Mouse (Mus musculus): ENCODE results near the gene Ubqln4. TPM values are rescaled to one million over a fixed set of nuclear protein-coding genes. Genes with fewer than 3 reads are reported as not detected.

The Ubqln4 gene
- total RNA-seq, 1 experiment from 2014 or later: 47.1 TPM

DNA sequence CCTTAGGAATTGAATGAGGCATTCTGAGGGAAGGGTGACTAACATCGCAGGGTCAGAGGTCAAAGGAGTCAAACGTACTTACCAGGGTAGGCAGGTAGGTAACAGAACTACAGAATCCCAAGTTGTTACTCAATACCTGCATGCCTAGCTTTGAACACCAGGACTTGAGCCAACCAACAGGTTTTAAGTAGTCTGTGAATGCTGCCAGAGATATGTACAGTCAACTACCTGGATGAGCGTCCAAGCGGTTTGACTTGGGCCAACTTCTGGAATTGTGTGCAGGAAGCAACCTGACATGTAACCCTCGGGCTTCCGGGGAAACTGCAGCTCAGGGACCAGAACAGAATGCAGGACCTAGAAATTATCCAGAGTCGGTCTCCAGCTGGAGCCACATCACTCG lies 30.5 kb upstream of the Ubqln4 start:
- ATAC-seq (replicated peaks; ENCODE audit: low read depth, poor library complexity, severe bottlenecking): no peak

DNA sequence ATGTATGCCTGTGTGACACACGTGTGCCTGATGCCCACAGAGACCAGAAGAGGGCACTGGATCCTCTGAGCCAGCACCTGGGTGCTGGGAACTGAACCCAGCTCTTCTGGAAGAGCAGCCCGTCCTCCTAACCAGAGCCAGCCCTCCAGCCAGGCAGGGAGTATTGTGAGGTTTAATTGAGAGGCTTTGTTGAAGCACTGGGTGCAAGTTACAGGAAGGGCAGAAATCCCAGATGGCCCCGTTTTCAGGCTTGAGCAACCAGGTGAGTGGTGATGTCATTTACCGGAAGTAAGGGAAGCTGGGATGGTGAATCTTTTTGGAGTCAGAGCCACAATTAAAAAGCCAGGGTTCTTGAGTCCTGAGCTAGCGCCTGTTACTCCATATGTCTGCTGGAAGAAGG lies 28.5 kb upstream of the Ubqln4 start:
- ATAC-seq (replicated peaks; ENCODE audit: low read depth, poor library complexity, severe bottlenecking): no peak

DNA sequence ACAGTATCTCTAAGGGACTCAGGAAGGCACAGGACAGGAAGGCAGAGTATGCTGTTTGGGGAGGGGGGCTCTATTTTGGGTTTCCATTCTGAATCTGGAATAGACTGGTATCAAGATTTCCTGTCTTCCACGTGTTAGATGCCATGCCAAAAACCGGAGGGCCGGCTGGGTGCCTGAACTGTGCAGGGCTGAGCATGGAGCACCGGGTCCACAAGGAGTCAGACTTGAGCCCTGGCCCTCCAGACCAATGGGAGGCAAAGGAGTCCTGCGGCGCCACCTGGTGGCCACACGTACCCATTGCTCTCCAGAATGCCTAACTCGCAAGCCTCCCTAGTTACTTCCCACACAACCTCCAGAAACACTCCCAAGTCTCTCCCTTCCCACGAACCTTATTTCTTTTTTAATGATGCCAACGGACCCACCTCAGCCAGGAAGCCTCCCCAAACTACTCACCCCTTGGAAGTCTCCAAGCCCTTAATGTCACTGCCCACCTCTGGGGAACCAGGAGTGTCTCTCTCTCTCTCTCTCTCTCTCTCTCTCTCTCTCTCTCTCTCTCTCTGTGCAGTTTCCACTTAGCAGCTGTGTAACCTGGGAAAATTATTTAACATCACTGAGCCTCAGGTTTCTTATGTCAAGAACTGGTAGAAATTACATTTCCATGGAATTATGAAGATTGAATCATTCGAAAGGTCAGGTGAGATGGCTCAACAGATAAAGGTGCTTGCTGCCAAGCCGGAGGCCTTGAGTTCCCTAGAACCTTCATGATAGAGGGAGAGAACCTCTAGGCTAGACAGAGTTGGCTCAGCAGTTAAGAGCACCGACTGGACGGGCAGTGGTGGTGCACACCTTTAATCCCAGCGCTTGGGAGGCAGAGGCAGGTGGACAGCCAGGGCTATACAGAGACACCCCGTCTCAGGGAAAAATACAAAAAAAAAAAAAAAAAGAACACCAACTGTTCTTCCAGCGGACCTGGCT lies 27.1 kb upstream of the Ubqln4 start:
- ATAC-seq (replicated peaks; ENCODE audit: low read depth, poor library complexity, severe bottlenecking): peak; percentile 74

DNA sequence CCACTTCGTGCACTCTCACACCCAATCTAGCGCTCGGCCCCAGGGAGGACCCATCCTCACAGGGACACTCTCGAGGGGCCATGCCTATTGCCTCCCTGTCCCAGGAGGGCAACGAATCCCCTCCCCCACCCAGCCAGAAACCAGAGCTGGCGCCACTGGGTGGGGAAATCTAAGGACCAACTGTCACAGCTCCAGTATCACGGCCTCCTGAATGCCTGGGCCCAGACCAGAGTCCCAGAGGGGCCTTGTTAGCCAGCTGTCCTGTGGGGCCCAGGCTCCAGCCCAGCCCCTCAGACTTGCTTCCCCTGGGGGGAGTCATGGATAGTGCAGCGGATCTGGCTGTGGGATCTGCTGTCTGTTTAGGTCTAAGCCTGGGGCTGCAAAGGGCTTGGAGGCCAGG lies 26.0 kb upstream of the Ubqln4 start:
- ATAC-seq (replicated peaks; ENCODE audit: low read depth, poor library complexity, severe bottlenecking): no peak

DNA sequence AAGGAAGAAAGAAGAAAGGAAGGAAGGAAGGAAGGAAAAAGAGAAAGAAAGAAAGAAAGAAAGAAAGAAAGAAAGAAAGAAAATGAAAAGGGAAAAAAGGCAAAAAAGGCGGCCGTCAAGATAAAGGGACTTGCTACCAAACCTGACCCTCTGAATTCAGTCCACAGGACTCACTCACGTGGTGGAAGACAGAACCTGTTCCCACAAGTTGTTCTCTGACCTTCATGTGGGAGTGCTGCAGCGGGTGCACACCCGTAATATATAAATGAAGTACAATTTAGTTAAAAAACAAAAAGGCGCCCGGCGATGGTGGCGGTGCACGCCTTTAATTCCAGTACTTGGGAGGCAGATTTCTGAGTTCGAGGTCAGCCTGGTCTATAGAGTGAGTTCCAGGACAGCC lies 24.9 kb upstream of the Ubqln4 start:
- no peak for ATAC-seq (replicated peaks; ENCODE audit: low read depth, poor library complexity, severe bottlenecking)

DNA sequence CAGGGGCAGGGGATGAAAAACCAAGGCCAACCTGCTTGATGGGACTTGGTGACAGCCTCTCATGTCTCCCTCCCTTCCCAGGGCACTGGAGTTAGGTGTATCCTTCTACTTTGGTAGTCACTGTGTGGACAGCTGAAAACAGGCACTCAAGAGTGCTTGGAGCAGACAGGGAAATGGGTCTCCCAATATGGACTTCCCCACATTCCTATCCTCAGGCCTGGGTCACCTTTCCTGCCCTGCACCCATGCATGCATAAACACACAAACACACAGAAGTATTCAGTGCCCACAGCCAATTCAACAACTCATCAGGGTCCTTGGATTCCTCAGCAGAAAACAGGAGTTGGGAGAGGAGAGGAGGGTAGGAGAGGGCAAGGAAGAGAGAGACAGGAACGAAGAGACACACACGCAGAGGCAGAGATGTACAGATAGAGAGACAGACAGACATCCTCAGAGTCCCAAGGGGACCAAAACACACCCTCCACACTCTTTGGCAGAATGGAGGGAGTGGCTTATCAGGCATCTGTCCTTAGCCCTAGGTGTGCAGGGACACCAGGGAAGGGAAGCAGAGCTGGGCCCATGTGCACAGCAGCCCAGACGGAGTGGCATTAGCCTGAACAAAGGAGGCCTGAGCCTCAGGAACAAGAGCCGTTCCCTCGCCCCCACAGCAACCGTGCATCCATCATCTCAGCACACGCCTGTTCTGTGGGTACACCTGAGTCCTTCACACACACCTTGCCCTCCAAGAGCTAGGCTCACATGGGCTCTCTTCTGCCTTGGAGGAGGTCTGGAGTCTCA lies 24.2 kb upstream of the Ubqln4 start:
- ATAC-seq (replicated peaks; ENCODE audit: low read depth, poor library complexity, severe bottlenecking): no peak

DNA sequence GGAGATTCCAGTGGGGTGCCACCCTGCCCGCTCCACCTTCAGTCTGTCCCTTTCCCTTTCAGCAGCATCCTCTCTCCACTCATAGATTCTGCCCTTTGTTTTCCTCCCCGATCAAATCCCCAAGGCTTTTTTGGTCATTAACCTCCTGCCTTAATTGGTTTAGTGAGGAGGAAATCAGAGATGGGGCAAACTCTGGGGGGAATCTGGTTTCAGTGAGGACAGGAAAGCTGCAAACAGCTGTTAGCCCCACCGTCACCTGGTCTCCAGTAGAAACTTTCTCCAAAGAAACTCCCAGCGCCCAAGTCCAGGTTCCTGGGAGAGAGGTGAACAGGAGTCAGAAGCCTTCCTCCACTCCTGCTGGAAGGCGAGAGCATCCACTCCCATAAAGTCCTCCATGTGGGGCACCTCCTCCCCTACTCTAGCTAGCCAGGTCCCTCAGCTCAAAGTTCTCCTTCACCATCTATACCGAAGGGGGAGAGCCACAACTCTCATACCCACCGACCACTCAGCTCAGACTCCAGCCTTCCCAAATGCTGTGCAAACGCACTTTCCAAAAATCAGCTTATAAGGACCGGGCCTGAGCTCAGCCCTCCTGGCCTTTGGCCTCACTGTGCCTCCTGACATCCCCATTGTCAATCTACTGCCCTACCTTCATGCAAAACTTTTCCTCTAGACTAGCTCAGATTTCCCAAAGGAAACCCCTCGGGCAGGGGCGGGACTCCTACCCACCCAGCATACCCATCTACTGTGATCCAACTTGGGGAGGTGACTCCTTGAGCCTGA lies 23.3 kb upstream of the Ubqln4 start:
- no peak for ATAC-seq (replicated peaks; ENCODE audit: low read depth, poor library complexity, severe bottlenecking)

DNA sequence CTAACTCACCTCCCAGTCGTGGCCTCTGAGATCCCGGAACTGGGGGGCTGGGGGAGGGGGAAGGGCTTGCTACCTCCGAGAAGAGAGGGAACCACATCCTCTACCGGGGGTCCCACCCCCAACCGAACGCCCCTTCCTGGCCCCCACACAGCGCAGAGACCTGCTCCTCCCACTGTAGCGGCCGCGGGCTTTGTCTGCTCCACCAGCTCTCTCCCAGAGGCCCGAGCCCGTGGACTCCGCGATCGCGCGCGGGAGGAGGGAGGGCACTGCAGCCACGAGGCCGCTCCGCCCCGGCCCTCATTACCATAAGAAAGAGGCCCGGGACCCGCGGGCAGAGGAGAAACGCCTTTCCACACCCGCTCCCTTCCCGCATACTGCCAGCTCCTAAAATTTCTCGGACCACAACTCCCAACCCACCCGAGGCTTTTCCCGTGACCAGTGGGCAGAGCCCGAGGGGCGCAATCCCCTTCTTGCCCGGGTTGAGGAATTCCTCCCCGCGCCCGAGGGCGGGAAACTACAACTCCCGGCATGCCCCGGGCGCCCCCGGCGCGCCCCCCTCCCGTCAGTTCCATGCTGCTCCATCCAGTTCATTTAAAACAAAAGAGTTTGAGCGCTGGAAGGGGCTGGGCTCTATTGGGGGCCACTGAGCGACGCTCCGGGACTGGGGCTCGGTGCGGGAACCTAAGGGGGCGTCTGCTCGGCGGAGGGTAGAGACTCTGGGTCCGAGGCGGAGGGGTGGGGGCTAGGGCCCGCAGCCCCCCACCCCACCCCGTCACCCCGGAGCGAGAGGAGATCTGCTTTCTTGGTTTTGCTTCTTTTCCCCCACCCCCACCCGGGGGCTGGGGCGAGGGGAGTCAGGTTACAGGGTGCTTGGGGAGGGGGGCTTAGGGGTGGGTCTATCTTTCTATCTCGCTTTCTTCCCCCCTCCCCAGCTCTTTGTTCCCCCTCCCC lies 21.9 kb upstream of the Ubqln4 start:
- ATAC-seq (replicated peaks; ENCODE audit: low read depth, poor library complexity, severe bottlenecking): peak; percentile 68

DNA sequence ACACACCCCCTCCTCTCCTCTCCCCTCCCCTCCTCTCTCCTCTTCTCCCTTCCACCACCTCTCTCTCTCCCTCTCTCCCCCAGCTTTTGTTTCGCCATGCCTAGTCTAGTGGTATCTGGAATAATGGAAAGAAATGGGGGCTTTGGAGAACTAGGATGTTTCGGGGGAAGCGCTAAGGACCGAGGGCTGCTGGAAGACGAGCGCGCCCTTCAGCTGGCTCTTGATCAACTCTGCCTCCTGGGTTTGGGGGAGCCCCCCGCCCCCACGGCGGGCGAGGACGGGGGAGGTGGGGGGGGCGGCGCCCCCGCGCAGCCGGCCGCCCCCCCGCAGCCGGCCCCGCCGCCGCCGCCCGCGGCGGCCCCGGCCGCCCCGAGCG lies 21.3 kb upstream of the Ubqln4 start, which contains the start of gene Mex3a:
Gene Mex3a (plus strand): TSS at position 97 of the 376 bp plus-strand sequence.
- ATAC-seq (replicated peaks; ENCODE audit: low read depth, poor library complexity, severe bottlenecking): no peak

DNA sequence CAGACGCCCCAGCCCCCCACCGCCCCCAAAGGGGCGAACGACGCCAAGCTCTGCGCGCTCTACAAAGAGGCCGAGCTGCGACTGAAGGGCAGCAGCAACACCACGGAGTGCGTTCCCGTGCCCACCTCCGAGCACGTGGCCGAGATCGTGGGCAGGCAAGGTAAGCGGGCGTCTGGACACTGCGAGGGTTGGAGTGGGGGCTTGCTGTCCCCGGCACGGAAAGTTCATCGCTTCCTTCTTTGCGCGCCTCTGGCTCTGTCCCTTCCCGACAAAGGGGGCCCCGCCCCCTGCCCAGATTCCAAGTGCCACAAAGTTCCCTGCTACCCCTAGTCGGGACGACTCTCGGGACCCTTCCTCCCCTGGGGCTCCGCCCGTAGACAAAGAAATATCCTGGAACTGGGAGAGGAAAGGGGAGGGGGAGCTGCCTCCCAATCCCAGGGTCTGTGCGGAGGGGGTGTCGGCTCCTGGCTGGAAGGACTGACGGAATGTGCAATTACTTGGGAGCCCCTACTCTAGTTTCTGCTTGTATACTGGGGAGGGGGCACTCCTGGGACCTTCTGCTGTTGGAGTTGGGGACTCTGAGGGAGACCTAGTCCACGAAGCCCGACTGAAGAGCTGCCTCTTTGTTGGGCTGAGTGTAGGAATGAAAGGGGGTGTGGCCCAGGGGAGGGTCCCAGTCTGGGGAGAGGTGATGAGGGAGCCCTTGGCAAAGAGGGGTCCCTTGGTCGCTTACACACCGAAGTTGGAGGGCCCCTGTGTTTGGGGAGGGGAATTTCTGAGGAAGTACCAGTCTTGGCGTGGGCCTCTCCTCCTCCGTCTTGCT lies 20.7 kb upstream of the Ubqln4 start:
- ATAC-seq (replicated peaks; ENCODE audit: low read depth, poor library complexity, severe bottlenecking): no peak

DNA sequence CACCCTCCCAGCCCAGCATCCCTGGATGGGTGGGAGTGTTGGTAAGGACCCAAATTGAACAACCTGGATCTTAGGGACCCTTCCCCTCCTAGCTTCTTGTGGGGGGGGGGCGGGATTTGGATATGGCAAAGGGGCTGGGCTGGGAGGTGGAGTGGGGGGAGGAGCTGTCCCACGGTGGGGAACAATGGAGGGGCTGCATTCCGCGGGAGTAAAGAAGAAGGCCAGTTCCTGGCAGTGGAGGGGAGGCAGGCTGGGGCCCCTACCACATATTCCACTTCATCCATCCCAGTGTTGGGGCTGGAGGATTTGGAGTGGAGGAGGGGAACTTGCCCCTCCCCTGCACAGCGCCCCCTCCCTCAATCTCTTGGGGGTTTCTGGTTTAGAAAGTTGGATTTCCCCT lies 19.9 kb upstream of the Ubqln4 start:
- ATAC-seq (replicated peaks; ENCODE audit: low read depth, poor library complexity, severe bottlenecking): no peak

DNA sequence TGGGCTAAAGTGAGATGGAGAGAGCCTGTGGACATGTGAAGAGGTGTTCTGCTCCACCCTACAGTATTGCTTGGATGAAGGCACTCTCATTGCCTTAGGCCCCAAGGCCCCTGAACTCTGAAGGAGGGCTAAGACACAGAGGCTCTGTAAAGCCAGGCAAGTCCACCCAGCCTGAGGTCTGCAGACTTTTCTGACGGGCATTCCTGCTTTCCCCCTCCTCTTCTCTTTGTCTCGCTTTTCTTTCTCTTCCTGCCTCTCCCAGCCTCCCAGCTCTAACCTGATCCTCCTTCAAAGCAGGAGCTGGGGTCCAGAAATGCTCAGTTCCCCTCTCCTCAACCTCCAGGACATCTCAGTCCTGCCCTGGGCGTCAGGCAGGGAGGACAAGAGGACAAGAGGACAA lies 18.6 kb upstream of the Ubqln4 start:
- no peak for ATAC-seq (replicated peaks; ENCODE audit: low read depth, poor library complexity, severe bottlenecking)

DNA sequence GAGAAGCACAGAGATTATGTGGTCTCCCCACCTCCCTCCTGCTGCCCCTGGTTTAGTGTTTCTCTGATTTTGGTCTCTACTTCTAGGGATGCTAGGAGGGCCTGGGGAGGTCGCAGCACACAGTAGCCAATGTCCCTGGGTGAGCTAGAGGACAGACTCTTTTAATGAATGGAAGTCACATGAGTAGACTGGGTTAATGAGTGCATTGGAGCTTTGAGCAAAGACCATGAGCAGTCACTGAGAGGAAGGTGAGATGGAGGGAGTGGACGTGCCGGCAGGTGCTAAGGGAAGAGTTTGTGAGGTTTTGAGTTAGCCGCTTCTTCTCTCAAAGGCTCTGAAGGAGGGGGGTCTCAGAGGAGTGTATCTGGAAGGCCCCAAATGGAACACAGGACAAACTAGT lies 18.0 kb upstream of the Ubqln4 start:
- no peak for ATAC-seq (replicated peaks; ENCODE audit: low read depth, poor library complexity, severe bottlenecking)

DNA sequence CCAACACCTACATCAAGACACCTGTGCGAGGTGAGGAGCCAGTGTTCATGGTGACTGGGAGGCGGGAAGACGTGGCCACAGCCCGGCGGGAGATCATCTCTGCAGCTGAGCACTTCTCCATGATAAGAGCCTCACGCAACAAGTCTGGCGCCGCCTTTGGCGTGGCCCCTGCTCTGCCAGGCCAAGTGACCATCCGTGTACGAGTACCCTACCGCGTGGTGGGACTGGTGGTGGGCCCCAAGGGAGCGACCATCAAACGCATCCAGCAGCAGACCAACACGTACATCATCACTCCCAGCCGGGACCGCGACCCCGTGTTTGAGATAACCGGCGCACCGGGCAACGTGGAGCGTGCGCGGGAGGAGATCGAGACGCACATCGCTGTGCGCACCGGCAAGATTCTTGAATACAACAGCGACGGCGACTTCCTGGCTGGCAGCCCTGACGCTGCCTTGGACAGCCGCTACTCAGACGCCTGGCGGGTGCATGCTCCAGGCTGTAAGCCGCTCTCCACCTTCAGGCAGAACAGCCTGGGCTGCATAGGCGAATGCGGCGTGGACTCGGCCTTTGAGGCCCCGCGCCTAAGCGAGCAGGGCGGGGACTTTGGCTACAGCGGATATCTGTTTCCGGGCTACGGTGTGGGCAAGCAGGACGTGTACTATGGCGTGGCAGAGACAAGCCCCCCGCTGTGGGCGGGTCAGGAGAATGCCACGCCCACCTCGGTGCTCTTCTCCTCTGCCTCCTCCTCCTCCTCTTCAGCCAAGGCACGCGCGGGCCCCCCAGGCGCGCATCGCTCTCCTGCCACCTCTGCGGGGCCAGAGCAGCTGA lies 17.2 kb upstream of the Ubqln4 start:
- peak; percentile 48 for ATAC-seq (replicated peaks; ENCODE audit: low read depth, poor library complexity, severe bottlenecking)

DNA sequence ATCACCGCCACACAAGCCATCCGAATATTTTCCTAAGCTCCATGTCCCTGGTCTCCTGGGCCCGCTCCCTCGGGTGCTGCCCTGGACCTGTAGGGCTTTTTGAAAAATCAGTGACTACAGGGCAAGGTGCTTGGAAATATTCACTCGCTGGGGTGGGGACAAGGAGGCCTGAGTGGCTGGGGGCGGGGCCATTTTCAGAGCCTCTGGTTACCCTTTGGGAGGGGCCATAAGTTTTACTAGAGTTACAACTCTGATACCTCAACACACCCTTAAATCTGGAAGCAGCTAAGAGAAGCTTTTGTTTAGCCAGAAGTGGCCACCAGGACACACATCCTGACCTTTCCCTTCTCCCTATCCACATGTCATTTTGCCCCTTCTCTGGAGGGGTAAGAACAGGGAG lies 16.4 kb upstream of the Ubqln4 start:
- no peak for ATAC-seq (replicated peaks; ENCODE audit: low read depth, poor library complexity, severe bottlenecking)

DNA sequence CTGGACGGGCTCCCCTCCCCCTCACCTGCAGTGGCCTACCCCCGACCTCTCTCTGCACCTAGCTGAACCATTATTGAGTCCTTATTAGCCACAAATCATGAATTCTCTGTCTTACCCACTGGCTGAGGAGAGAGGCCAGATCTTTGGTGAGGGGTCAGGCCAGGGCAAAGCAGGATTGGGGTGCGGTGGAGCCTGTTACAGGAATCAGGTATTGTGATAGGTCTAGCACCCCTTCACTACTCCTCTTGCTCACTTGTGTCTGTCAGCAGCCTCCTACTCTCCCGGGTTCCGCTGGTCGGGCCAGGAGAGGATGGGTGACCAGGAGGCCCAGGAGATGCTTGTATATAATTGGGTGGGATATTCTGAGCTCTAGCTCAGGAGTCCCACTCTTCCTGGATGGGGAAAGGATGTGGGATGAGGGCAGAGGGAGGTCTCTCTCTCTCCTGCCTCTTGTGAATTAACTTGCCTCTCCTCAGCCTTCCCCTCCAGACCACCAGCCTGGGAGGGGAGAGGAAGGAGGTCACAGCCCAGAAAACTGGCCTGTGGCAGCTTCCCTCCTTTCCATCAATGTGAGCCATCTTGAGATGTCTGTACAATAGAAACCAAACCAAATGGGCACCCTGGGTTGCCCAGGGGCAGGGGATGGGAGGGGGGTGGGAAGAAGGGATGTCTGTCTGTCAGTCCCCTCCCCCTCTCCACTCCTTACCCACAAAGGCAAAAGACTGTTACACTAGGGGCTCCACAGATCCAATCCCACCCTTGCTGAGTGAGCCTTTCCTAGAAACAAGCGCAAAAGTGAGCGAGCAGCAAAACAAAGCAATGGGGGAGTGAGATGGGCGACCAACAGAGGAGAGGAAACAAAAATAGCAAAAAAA lies 15.1 kb upstream of the Ubqln4 start:
- ATAC-seq (replicated peaks; ENCODE audit: low read depth, poor library complexity, severe bottlenecking): no peak

DNA sequence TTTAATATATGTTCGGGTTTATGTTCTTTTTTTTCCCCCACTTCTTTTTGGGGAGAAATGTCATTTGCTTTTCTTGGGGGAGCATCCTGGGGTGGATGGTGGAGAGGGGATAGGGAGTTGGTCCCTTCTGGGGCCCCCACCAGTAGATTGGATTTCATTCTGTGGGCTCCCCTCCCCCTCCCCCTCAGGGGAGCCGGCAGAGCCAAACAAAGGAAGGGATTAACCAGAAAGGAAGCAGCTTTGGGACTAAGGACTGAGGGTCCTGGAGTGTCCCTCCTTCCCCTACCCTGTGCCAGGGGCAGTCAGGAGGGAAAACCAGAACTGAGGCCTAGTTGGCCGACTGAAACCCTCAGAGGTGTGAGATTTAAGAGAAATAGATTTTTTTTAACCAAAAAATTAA lies 14.2 kb upstream of the Ubqln4 start:
- ATAC-seq (replicated peaks; ENCODE audit: low read depth, poor library complexity, severe bottlenecking): no peak

All from common myeloid progenitor, adult 5-6 weeks (primary cell).